Mouse (Mus musculus): ENCODE data around the gene Mllt11.

Gene Mllt11

GRCm38 (mm10) chr3:95261975-95262374 is 30.0 kb upstream of the Mllt11 start:
- no peak for TF ChIP-seq GATA4 (IDR thresholded peaks at IDR 0.05; ENCODE audit: insufficient replicate concordance, low read length)

GRCm38 (mm10) chr3:95256931-95257330 is 25.0 kb upstream of the Mllt11 start:
- no peak for TF ChIP-seq GATA4 (IDR thresholded peaks at IDR 0.05; ENCODE audit: insufficient replicate concordance, low read length)

GRCm38 (mm10) chr3:95250783-95251424 is 18.9 kb upstream of the Mllt11 start, which contains the start of gene Bnipl:
Bnipl (minus strand) TSS chr3:95251193.
- no peak for TF ChIP-seq GATA4 (IDR thresholded peaks at IDR 0.05; ENCODE audit: insufficient replicate concordance, low read length)

- TF ChIP-seq GATA4 (IDR thresholded peaks at IDR 0.05; ENCODE audit: insufficient replicate concordance, low read length), result no peak
Measured at GRCm38 (mm10) chr3:95250361-95250760, 18.4 kb upstream of the Mllt11 start.

- no peak for TF ChIP-seq GATA4 (IDR thresholded peaks at IDR 0.05; ENCODE audit: insufficient replicate concordance, low read length)
Measured at GRCm38 (mm10) chr3:95247660-95248336, 15.8 kb upstream of the Mllt11 start.

GRCm38 (mm10) chr3:95246465-95247231 is 14.7 kb upstream of the Mllt11 start:
- no peak for TF ChIP-seq GATA4 (IDR thresholded peaks at IDR 0.05; ENCODE audit: insufficient replicate concordance, low read length)

GRCm38 (mm10) chr3:95243086-95243485 is 11.1 kb upstream of the Mllt11 start:
- TF ChIP-seq GATA4 (IDR thresholded peaks at IDR 0.05; ENCODE audit: insufficient replicate concordance, low read length), result no peak

GRCm38 (mm10) chr3:95241498-95241897 is 9.5 kb upstream of the Mllt11 start, which contains the start of gene Gm128:
Gm128 (minus strand) TSS chr3:95241598.
- TF ChIP-seq GATA4 (IDR thresholded peaks at IDR 0.05; ENCODE audit: insufficient replicate concordance, low read length), result no peak

GRCm38 (mm10) chr3:95240900-95241299 is 8.9 kb upstream of the Mllt11 start:
- no peak for TF ChIP-seq GATA4 (IDR thresholded peaks at IDR 0.05; ENCODE audit: insufficient replicate concordance, low read length)

- TF ChIP-seq GATA4 (IDR thresholded peaks at IDR 0.05; ENCODE audit: insufficient replicate concordance, low read length), result no peak
Measured at GRCm38 (mm10) chr3:95239971-95240370, 8.0 kb upstream of the Mllt11 start.

- TF ChIP-seq GATA4 (IDR thresholded peaks at IDR 0.05; ENCODE audit: insufficient replicate concordance, low read length), result no peak
Measured at GRCm38 (mm10) chr3:95239022-95239421, 7.1 kb upstream of the Mllt11 start.

- no peak for TF ChIP-seq GATA4 (IDR thresholded peaks at IDR 0.05; ENCODE audit: insufficient replicate concordance, low read length)
Measured at GRCm38 (mm10) chr3:95237541-95238099, 5.6 kb upstream of the Mllt11 start.

- TF ChIP-seq GATA4 (IDR thresholded peaks at IDR 0.05; ENCODE audit: insufficient replicate concordance, low read length), result no peak
Measured at GRCm38 (mm10) chr3:95235386-95236301, 3.7 kb upstream of the Mllt11 start.

GRCm38 (mm10) chr3:95233303-95233980 is 1.5 kb upstream of the Mllt11 start:
- no peak for TF ChIP-seq GATA4 (IDR thresholded peaks at IDR 0.05; ENCODE audit: insufficient replicate concordance, low read length)

Data from liver, adult (tissue).